Mouse (Mus musculus): ENCODE measurements at regions not wholly inside any gene's neighbourhood (a gene's known extent, or its start where the extent isn't known, plus 50 kb on each side); places are given as distances from the start of the nearest gene placed in this dataset.

GRCm38 (mm10) chr8:89905588-89905987 lies 442.6 kb downstream of the Tox3 start:
- Histone ChIP-seq H3K4me1 (no peaks in the 10 kb centered on the region), H3K27me3 (no peaks in the 10 kb centered on the region), H3K4me3 (replicated peaks) (no peak overlapping the region), H3K36me3 (no peaks in the 10 kb centered on the region), H3K4me2 (replicated peaks) (no peak overlapping the region), H3K9ac (no peak overlapping the region), H3K27ac (replicated peaks) (no peak overlapping the region), H3K9me3 (replicated peaks) (no peaks in the 10 kb centered on the region)
- 63% methylated on average over 3 of the region's 3 CpGs for WGBS
- ATAC-seq (ENCODE audit: insufficient number of reproducible peaks, low FRiP score, low TSS enrichment, low read depth), result no peak

GRCm38 (mm10) chr8:89903346-89903745 lies 444.8 kb downstream of the Tox3 start:
- H3K9ac ChIP-seq, result no peak overlapping the region
- H3K9me3 ChIP-seq (replicated peaks), result no peaks in the 10 kb centered on the region
- H3K36me3 ChIP-seq, result no peaks in the 10 kb centered on the region
- no peak overlapping the region for H3K27ac ChIP-seq (replicated peaks)
- H3K4me1 ChIP-seq, result no peaks in the 10 kb centered on the region
- H3K4me3 ChIP-seq (replicated peaks), result no peak overlapping the region
- H3K27me3 ChIP-seq, result no peaks in the 10 kb centered on the region
- no peak for ATAC-seq (ENCODE audit: insufficient number of reproducible peaks, low FRiP score, low TSS enrichment, low read depth)
- 78% methylated on average over 1 of the region's 1 CpGs for WGBS
- no peak overlapping the region for H3K4me2 ChIP-seq (replicated peaks)

DNA sequence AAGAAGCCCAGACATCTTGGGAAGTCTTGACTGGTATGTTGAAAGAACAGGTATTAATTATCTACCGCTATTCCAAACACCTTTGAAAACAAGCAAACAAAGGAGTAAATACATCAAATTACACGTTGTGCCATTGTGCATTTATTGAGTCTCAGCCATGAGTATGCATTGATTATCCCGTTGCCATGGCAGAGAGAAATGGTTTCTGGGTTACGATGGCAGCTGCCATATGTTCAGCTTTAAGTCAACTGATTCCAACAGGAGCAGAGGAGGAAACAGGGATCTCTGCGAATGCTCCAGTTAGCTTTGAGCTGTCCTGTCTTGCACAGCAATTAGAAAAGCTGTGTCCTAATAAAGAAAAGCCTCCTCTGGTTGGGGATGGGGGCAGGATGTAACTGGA lies 475.4 kb downstream of the Tox3 start:
- no peak overlapping the region for H3K4me2 ChIP-seq (replicated peaks)
- no peak overlapping the region for H3K27ac ChIP-seq (replicated peaks)
- no peaks in the 10 kb centered on the region for H3K36me3 ChIP-seq
- H3K9me3 ChIP-seq (replicated peaks), result no peaks in the 10 kb centered on the region
- no peak for ATAC-seq (ENCODE audit: insufficient number of reproducible peaks, low FRiP score, low TSS enrichment, low read depth)
- 0 out of 2 replicates have a peak, but pooled peaks cover 3% of the 10 kb centered on the region for H3K4me1 ChIP-seq
- no peak overlapping the region for H3K9ac ChIP-seq
- H3K27me3 ChIP-seq, result no peaks in the 10 kb centered on the region
- WGBS, result 69% methylated on average over 5 of the region's 5 CpGs
- H3K4me3 ChIP-seq (replicated peaks), result no peak overlapping the region

DNA sequence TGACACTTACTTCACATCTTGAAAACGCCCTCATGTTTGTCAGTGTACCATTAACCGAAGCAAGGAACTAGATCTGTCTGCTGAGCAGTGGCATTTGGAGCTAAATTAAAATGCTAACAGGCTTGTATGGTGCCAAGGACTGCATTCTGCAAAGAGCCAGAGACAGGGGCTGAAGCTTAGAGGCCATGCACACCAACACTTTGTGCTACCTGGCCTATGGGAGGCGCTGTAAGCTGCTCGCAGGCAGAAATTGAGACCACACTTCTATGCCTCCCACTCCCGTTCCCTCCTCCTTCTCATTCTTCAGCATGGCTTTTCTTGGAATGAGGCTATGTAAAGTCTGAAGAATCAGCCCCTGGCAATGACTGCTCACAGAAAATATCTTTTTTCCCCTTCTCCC lies 476.2 kb downstream of the Tox3 start:
- ATAC-seq (ENCODE audit: insufficient number of reproducible peaks, low FRiP score, low TSS enrichment, low read depth), result no peak
- H3K27me3 ChIP-seq, result no peaks in the 10 kb centered on the region
- 70% methylated on average over 5 of the region's 5 CpGs for WGBS

GRCm38 (mm10) chr8:89859813-89860212 lies 488.3 kb downstream of the Tox3 start:
- Histone ChIP-seq H3K27me3 (no peaks in the 10 kb centered on the region), H3K4me1 (no peaks in the 10 kb centered on the region), H3K9me3 (replicated peaks) (no peaks in the 10 kb centered on the region), H3K4me3 (replicated peaks) (no peak overlapping the region), H3K27ac (replicated peaks) (no peak overlapping the region), H3K36me3 (no peaks in the 10 kb centered on the region), H3K9ac (no peak overlapping the region), H3K4me2 (replicated peaks) (no peak overlapping the region)
- WGBS, result 86% methylated on average over 3 of the region's 3 CpGs
- ATAC-seq (ENCODE audit: insufficient number of reproducible peaks, low FRiP score, low TSS enrichment, low read depth), result no peak

More for the DNA sequence above, 476.2 kb downstream of the Tox3 start:
- no peaks in the 10 kb centered on the region for H3K9me3 ChIP-seq (replicated peaks)
- H3K4me2 ChIP-seq (replicated peaks), result no peak overlapping the region
- H3K4me1 ChIP-seq, result 0 out of 2 replicates have a peak, but pooled peaks cover 3% of the 10 kb centered on the region
- H3K27ac ChIP-seq (replicated peaks), result no peak overlapping the region
- H3K4me3 ChIP-seq (replicated peaks), result no peak overlapping the region
- no peaks in the 10 kb centered on the region for H3K36me3 ChIP-seq
- no peak overlapping the region for H3K9ac ChIP-seq

DNA sequence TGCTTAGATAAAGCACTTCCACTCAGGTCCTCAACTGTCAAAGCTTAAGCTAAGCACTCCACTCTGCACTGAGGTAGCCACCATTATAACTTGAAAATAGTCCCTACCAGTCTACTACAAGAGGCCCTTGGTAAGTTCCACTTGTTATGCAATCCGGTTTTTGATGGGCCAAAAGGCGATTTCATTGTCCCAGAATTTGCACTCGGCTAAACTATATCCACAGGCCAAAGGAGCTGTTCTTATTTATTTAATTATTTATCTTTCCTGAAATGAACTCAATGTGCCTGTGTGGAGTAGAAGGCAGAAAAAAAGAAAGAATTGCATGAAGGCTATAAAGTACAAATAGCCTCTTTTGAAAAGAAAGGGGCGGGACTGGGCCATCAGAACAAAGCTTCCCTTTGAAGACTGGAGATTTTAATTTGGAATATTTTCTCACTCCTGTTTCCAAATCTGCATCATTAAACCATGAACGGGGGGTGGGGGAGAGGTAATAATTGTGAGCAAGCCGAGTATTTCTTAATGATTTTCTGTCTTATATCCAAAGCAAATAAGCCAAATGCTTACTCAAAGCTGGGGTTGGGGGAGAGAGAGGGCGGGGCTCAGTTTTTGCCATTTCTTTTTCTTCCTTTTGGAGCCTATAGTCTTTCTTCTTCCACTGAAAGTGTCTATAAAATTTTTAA lies 489.3 kb downstream of the Tox3 start:
- H3K36me3 ChIP-seq, result no peaks in the 10 kb centered on the region
- no peaks in the 10 kb centered on the region for H3K9me3 ChIP-seq (replicated peaks)
- no peak overlapping the region for H3K4me2 ChIP-seq (replicated peaks)
- WGBS, result 79% methylated on average over 7 of the region's 7 CpGs
- no peak overlapping the region for H3K27ac ChIP-seq (replicated peaks)
- no peaks in the 10 kb centered on the region for H3K27me3 ChIP-seq
- no peak for ATAC-seq (ENCODE audit: insufficient number of reproducible peaks, low FRiP score, low TSS enrichment, low read depth)
- no peaks in the 10 kb centered on the region for H3K4me1 ChIP-seq
- H3K4me3 ChIP-seq (replicated peaks), result no peak overlapping the region
- no peak overlapping the region for H3K9ac ChIP-seq

DNA sequence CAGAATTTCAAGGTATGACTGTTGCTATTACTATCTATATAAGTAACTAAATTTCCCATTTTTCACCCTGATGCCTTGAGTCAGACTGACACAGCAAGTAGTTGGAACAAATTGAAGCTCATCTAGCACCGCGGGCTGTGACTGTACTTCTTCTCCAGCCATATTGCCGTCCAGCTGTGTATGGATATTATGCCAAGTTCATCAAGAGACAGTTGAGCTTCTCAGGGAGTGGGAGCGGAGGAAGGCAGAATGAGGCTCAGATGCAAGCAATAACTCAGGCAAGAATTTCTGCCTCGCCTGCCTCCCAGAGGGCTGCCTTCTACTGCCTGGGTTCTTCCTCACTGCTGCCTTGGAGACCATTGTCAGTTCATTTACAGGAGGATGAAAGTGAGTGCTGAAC lies 492.6 kb downstream of the Tox3 start:
- no peaks in the 10 kb centered on the region for H3K27me3 ChIP-seq
- no peak overlapping the region for H3K9ac ChIP-seq
- no peaks in the 10 kb centered on the region for H3K36me3 ChIP-seq
- no peak overlapping the region for H3K27ac ChIP-seq (replicated peaks)
- H3K9me3 ChIP-seq (replicated peaks), result no peaks in the 10 kb centered on the region
- H3K4me3 ChIP-seq (replicated peaks), result no peak overlapping the region
- no peaks in the 10 kb centered on the region for H3K4me1 ChIP-seq
- H3K4me2 ChIP-seq (replicated peaks), result no peak overlapping the region
- no peak for ATAC-seq (ENCODE audit: insufficient number of reproducible peaks, low FRiP score, low TSS enrichment, low read depth)
- 84% methylated on average over 5 of the region's 5 CpGs for WGBS

DNA sequence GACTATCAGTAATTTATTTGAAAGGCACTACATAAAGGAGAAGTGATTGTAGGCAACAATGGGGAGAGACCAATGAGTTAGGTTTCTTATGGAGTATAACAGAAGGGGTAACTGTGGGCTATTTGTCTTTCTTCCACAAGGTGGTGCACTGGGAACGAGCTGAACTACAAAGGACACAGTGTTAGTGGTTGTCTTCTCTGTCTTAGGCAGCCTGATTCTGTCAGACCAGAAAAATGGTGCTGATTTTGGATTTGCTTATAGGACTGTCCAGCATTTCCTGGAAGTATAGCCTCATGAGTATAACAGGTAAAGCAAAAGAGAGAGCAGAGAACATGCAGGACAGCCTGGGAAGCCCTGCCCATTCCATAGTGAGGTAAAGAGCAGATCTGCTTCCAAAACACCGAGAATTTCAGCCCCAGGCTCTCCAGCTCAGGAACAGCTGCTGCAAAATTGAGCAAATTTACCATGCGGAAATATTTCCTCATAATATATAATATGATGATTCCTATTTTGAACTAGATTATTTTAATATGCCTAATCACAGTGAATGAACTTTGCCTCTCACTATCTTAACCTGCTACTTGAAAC lies 497.8 kb downstream of the Tox3 start:
- H3K9ac ChIP-seq, result no peak overlapping the region
- no peaks in the 10 kb centered on the region for H3K9me3 ChIP-seq (replicated peaks)
- WGBS, result 22% methylated on average over 3 of the region's 3 CpGs
- no peak overlapping the region for H3K4me3 ChIP-seq (replicated peaks)
- no peak overlapping the region for H3K4me2 ChIP-seq (replicated peaks)
- H3K27me3 ChIP-seq, result no peaks in the 10 kb centered on the region
- H3K4me1 ChIP-seq, result no peaks in the 10 kb centered on the region
- H3K36me3 ChIP-seq, result no peaks in the 10 kb centered on the region
- ATAC-seq (ENCODE audit: insufficient number of reproducible peaks, low FRiP score, low TSS enrichment, low read depth), result no peak
- H3K27ac ChIP-seq (replicated peaks), result no peak overlapping the region

DNA sequence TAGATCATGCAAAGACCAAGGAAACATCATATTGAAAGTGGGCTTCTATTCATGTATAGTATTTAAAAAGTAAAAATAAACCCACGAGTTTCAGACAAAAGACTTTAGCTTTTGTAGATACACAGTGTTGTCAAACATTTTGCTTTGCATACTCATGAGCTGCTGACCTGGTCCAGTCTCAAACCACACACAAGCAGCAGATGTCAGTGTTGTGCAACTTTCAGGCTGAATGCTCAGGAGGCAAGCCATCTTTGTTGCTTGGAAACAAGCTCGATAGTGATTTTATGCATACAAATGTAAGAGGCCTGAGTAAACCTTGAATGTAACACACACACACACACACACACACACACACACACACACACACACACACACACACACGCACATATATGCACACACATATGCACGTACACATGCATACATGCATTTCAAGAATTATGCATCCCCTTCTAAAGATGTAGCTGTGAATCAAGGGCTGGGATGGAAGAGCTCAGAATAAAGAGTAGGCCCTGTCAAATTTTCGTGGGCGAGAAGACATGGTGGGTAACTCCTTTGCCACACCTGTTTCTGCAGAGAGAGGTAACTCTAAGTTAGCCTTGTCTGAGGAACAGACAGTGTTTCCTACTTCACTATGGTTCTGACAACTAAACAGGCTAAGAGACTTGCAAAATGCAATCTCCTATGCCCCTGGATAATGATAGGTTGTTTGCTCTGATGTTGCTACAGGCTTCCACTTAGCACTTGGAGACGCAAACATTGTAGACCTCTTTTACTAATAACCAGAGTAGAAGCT lies 498.5 kb downstream of the Tox3 start:
- Histone ChIP-seq H3K4me1 (no peaks in the 10 kb centered on the region), H3K27ac (replicated peaks) (no peak overlapping the region), H3K4me2 (replicated peaks) (no peak overlapping the region), H3K36me3 (no peaks in the 10 kb centered on the region), H3K9ac (no peak overlapping the region), H3K4me3 (replicated peaks) (no peak overlapping the region), H3K9me3 (replicated peaks) (no peaks in the 10 kb centered on the region), H3K27me3 (no peaks in the 10 kb centered on the region)
- no peak for ATAC-seq (ENCODE audit: insufficient number of reproducible peaks, low FRiP score, low TSS enrichment, low read depth)
- WGBS, result 68% methylated on average over 7 of the region's 7 CpGs

DNA sequence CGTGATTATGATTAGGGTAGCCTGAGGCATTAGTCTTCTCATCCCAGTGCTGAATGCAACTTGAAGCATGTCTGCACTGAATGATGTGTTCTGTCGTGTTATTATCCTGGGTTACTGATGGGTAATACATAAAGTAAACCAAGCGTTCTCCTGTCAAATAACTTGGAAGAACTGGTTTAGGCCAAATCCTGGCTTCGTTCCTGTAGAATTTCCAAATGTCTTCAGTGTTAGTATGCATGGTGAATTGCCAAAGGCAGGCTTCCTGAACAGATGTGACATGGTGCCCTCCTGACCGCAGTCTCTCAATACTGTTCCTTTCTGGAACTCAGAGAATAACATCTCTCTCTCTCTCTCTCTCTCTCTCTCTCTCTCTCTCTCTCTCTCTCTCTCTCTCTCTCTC lies 509.6 kb downstream of the Tox3 start:
- no peaks in the 10 kb centered on the region for H3K9me3 ChIP-seq (replicated peaks)
- 43% methylated on average over 5 of the region's 5 CpGs for WGBS
- no peaks in the 10 kb centered on the region for H3K36me3 ChIP-seq
- no peak overlapping the region for H3K9ac ChIP-seq
- H3K27me3 ChIP-seq, result no peaks in the 10 kb centered on the region
- H3K4me1 ChIP-seq, result no peaks in the 10 kb centered on the region
- H3K27ac ChIP-seq (replicated peaks), result no peak overlapping the region
- H3K4me2 ChIP-seq (replicated peaks), result no peak overlapping the region
- no peak overlapping the region for H3K4me3 ChIP-seq (replicated peaks)
- no peak for ATAC-seq (ENCODE audit: insufficient number of reproducible peaks, low FRiP score, low TSS enrichment, low read depth)

- ATAC-seq (ENCODE audit: insufficient number of reproducible peaks, low FRiP score, low TSS enrichment, low read depth), result no peak
- H3K36me3 ChIP-seq, result no peaks in the 10 kb centered on the region
- H3K27me3 ChIP-seq, result no peaks in the 10 kb centered on the region
- no peaks in the 10 kb centered on the region for H3K4me1 ChIP-seq
- H3K9ac ChIP-seq, result no peak overlapping the region
- no peaks in the 10 kb centered on the region for H3K9me3 ChIP-seq (replicated peaks)
- H3K27ac ChIP-seq (replicated peaks), result no peak overlapping the region
- H3K4me3 ChIP-seq (replicated peaks), result no peak overlapping the region
- H3K4me2 ChIP-seq (replicated peaks), result no peak overlapping the region
- WGBS, result 64% methylated on average over 4 of the region's 4 CpGs
Measured at GRCm38 (mm10) chr8:89833715-89834114, 514.4 kb downstream of the Tox3 start.

All from embryonic facial prominence, embryonic 15.5 days (tissue).